Mouse (Mus musculus) neural tube, embryonic 13.5 days (tissue): ENCODE results near the gene Cep250. TPM values are rescaled to one million over a fixed set of nuclear protein-coding genes. Genes with fewer than 3 reads are reported as not detected.
A peak's percentile ranks its signal among the peaks of the same experiment; 100 is the strongest.

Source experiments
- ATAC-seq: fragments of 200-750 bp; cut with Nextera tagmentation; 2 replicates; pipeline ENCODE4 v1.8.0; 2017; ENCODE audit warnings: low read depth, mild to moderate bottlenecking, moderate TSS enrichment, moderate library complexity
- H3K27ac ChIP-seq: fragments of 300-500 bp; sonication (generic); replicated peaks from 2 replicates; pipeline ENCODE4 v1.5.1; 2015; ENCODE audit warnings: moderate library complexity, mild to moderate bottlenecking, inconsistent platforms
- H3K27me3 ChIP-seq: fragments of 300-500 bp; sonication (generic); 2 replicates; pipeline ENCODE4 v1.6.1; 2015; ENCODE audit warnings: mild to moderate bottlenecking, inconsistent platforms
- H3K36me3 ChIP-seq: fragments of 300-500 bp; sonication (generic); 2 replicates; pipeline ENCODE4 v1.6.1; 2015; ENCODE audit warnings: mild to moderate bottlenecking, inconsistent platforms
- H3K4me1 ChIP-seq: fragments of 300-500 bp; sonication (generic); replicated peaks from 2 replicates; pipeline ENCODE4 v1.6.1; 2015; ENCODE audit warnings: inconsistent platforms
- H3K4me2 ChIP-seq: fragments of 300-500 bp; sonication (generic); 2 replicates; pipeline ENCODE4 v1.6.1; 2015; ENCODE audit warnings: inconsistent platforms, mild to moderate bottlenecking, moderate library complexity
- H3K4me3 ChIP-seq: fragments of 300-500 bp; sonication (generic); 2 replicates; pipeline ENCODE4 v1.5.1; 2015; ENCODE audit warnings: mild to moderate bottlenecking, inconsistent platforms
- H3K9ac ChIP-seq: fragments of 300-500 bp; sonication (generic); 2 replicates; pipeline ENCODE4 v1.6.1; 2015; ENCODE audit warnings: moderate library complexity, mild to moderate bottlenecking, inconsistent platforms
- H3K9me3 ChIP-seq: fragments of 300-500 bp; sonication (generic); 2 replicates; pipeline ENCODE4 v1.6.1; 2016; ENCODE audit warnings: inconsistent platforms
- WGBS: fragments of 180-500 bp; shearing (Covaris S2); methylation state at CpG from one replicate; pipeline ENCODE4 v1.1.7; 2015; 5-methylcytosine and 5-hydroxymethylcytosine counted together
- polyA plus RNA-seq: library from polyadenylated mRNA; unstranded; fragments of >200 nt; fragmentation: Nextera tagmentation; extraction: Ambion mirVana; gene quantifications from 2 replicates; pipeline ENCODE4 v1.2.1, GENCODE M21; 2015

The Cep250 gene
- polyA plus RNA-seq, 1 experiment from 2014 or later = 13.6 TPM

DNA sequence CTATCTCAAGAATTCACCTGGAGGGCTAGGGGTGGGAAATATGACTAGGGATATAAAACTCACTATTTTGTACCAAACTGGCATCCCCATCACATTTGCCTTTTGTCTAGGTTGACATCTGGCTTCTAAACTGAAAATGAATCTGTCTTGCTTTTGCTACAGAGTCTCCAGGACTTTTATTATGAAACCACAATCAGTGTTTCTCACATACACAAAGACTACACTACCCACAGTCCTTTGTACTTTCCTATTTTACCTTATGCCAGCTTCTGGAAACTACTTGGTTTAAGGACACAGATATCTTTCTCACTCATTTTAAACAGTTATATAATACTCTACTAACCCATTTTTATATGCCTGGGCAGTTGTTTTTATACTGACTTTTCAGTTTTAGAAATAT lies 69.2 kb downstream of the Cep250 start:
- no peak overlapping the region for H3K4me2 ChIP-seq

DNA sequence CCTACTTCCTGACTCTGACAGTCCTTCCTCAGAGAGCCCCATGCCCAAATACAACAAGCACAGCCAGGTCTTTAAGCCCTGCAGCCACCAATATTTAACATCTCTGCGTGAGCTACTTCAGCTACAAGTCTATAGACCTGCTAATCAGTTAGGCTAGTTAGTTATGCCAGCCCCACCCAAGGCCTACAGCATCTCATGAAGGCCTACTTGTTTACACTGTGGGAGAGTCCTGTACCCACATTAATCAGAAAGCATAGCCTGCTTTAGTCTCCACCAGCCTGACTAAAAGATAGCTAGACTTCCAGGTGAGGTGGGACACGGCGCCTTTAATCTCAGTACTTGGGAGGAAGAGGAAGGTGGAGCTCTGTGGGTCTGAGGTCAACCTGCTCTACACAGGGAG lies 83.1 kb downstream of the Cep250 start:
- no peak overlapping the region for H3K4me2 ChIP-seq
- no peak for ATAC-seq
- H3K4me1 ChIP-seq = no peaks in the 10 kb centered on the region

More for the DNA sequence above, 69.2 kb downstream of the Cep250 start:
- Histone ChIP-seq H3K4me1 (no peaks in the 10 kb centered on the region), H3K9ac (no peak overlapping the region), H3K27ac (no peak overlapping the region), H3K36me3 (peaks cover 3% of the 10 kb centered on the region; the same call in 1 of the 2 replicates), H3K9me3 (no peaks in the 10 kb centered on the region), H3K27me3 (no peaks in the 10 kb centered on the region), H3K4me3 (no peak overlapping the region)
- ATAC-seq = no peak

DNA sequence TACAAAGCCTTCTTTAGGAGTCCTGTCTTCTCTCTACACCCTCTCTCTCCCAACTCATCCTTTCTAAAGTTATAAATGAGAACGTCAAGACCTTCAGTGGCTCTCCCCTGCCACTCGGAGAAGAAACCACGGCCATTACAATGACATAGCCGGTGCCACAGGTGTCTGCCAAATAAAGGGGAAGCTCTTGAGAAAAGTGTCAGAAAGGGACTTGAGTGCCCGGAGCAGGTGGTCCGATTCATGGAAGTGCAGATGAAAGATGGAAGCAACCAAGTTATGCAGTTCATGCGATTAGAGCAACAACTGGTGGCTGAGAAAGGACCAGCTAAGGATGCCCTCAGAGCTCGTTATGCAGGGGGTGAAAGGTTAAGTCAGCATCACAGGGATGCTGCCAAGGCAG lies 86.6 kb downstream of the Cep250 start:
- Histone ChIP-seq H3K27ac (no peak overlapping the region), H3K36me3 (no peaks in the 10 kb centered on the region), H3K9ac (no peak overlapping the region), H3K4me3 (no peak overlapping the region), H3K4me1 (no peaks in the 10 kb centered on the region), H3K4me2 (no peak overlapping the region), H3K9me3 (no peaks in the 10 kb centered on the region), H3K27me3 (peaks cover 12% of the 10 kb centered on the region)
- ATAC-seq = no peak
- 86% methylated on average over 8 of the region's 8 CpGs for WGBS

More for the DNA sequence above, 83.1 kb downstream of the Cep250 start:
- H3K9me3 ChIP-seq = no peaks in the 10 kb centered on the region
- WGBS = 89% methylated on average over 3 of the region's 3 CpGs
- no peak overlapping the region for H3K9ac ChIP-seq
- no peaks in the 10 kb centered on the region for H3K27me3 ChIP-seq
- H3K27ac ChIP-seq = no peak overlapping the region
- H3K4me3 ChIP-seq = no peak overlapping the region
- no peaks in the 10 kb centered on the region for H3K36me3 ChIP-seq

DNA sequence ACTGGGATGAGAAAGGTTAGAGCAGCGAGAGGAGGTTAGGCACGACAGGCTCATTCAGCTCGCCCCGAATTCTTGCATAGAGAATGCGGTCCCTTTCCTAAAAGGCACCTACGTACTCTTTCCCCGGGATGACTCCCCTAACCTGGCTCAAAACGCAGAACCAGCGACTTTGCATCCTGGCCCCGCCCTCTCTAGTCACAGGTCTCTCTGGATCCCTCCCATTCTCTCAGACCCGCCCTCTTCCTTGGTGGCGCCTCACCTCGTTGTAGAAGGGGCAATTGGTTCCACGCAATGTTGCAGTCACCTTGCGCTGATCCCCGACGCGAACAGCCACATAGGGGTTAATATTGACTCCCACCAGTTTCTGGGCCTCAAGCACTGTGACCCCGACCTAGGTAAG lies 91.7 kb downstream of the Cep250 start:
- no peaks in the 10 kb centered on the region for H3K9me3 ChIP-seq
- H3K27me3 ChIP-seq = peaks cover 13% of the 10 kb centered on the region
- no peak overlapping the region for H3K27ac ChIP-seq
- no peaks in the 10 kb centered on the region for H3K36me3 ChIP-seq
- no peaks in the 10 kb centered on the region for H3K4me1 ChIP-seq
- no peak for ATAC-seq
- H3K9ac ChIP-seq = 0 out of 2 replicates have a peak overlapping the region, but pooled peaks have one; percentile 17
- H3K4me2 ChIP-seq = no peak overlapping the region
- H3K4me3 ChIP-seq = no peak overlapping the region
- 7% methylated on average over 19 of the region's 19 CpGs for WGBS

Other genes starting within 250 kb of the Cep250 start
- 38.9 and 40.3 TPM in 2 replicates for gene Edem2, start 227.0 kb upstream of the Cep250 start, polyA plus RNA-seq
- not detected in 2 replicates for gene Gm17581, start 220.6 kb upstream of the Cep250 start, polyA plus RNA-seq
- 4.5 and 5.1 TPM in 2 replicates for gene Procr, start 205.3 kb upstream of the Cep250 start, polyA plus RNA-seq
- gene Mmp24, start 181.1 kb upstream of the Cep250 start, polyA plus RNA-seq = 11.7 and 12.2 TPM in 2 replicates
- gene BC029722, start 137.0 kb upstream of the Cep250 start, polyA plus RNA-seq = 24.1 and 28.7 TPM in 2 replicates
- 156 and 170 TPM in 2 replicates for gene Eif6, start 129.5 kb upstream of the Cep250 start, polyA plus RNA-seq
- 0.56 and 0.63 TPM in 2 replicates for gene Fam83c, start 121.6 kb upstream of the Cep250 start, polyA plus RNA-seq
- gene Uqcc1, start 26.1 kb upstream of the Cep250 start, polyA plus RNA-seq = 69.7 and 73.1 TPM in 2 replicates
- not detected in 2 replicates for gene Gm15557, start 15.7 kb upstream of the Cep250 start, polyA plus RNA-seq
- gene Gdf5, start 11.1 kb upstream of the Cep250 start, polyA plus RNA-seq = 1.3 and 2.1 TPM in 2 replicates
- 2.0 and 3.4 TPM in 2 replicates for gene 6430550D23Rik, start 51.5 kb downstream of the Cep250 start, polyA plus RNA-seq
- gene Ergic3, start 51.6 kb downstream of the Cep250 start, polyA plus RNA-seq = 341 and 372 TPM in 2 replicates
- not detected in 2 replicates for gene Fer1l4, start 96.5 kb downstream of the Cep250 start, polyA plus RNA-seq
- 5.6 and 6.4 TPM in 2 replicates for gene Spag4, start 108.7 kb downstream of the Cep250 start, polyA plus RNA-seq
- gene Cpne1, start 155.5 kb downstream of the Cep250 start, polyA plus RNA-seq = 33.4 and 34.0 TPM in 2 replicates
- gene Rbm12, start 155.5 kb downstream of the Cep250 start, polyA plus RNA-seq = 27.7 and 27.8 TPM in 2 replicates
- 21.4 and 26.1 TPM in 2 replicates for gene Gm28036, start 170.6 kb downstream of the Cep250 start, polyA plus RNA-seq
- gene Romo1, start 187.6 kb downstream of the Cep250 start, polyA plus RNA-seq = 373 and 399 TPM in 2 replicates
- 31.2 and 31.8 TPM in 2 replicates for gene Nfs1, start 187.7 kb downstream of the Cep250 start, polyA plus RNA-seq
- 509 and 512 TPM in 2 replicates for gene Rbm39, start 223.8 kb downstream of the Cep250 start, polyA plus RNA-seq
- 101 and 126 TPM in 2 replicates for gene Phf20, start 240.0 kb downstream of the Cep250 start, polyA plus RNA-seq